Mouse (Mus musculus): Measurements from ENCODE around the gene Kmt2e. TPM values are rescaled to one million over a fixed set of nuclear protein-coding genes. Genes with fewer than 3 reads are reported as not detected.

The Kmt2e gene
- polyA plus RNA-seq, 1 experiment from 2014 or later, result 59.5 TPM

- no peak overlapping the region for H3K27ac ChIP-seq (ENCODE audit: low read depth, low read length)
- H3K36me3 ChIP-seq (ENCODE audit: control insufficient read depth, insufficient read depth, low read length), result peaks cover 12% of the 10 kb centered on the region
- ATAC-seq (replicated peaks; ENCODE audit: low FRiP score) (no peak), DNase-seq (ENCODE audit: low spot score) (no peak)
- H3K9ac ChIP-seq (ENCODE audit: low read depth, low read length), result no peak overlapping the region
- no peaks in the 10 kb centered on the region for H3K9me3 ChIP-seq (ENCODE audit: control insufficient read depth, low read length)
- WGBS, result 82% methylated on average over 2 of the region's 2 CpGs
- no peaks in the 10 kb centered on the region for H3K27me3 ChIP-seq (replicated peaks; ENCODE audit: control insufficient read depth, insufficient read depth, low read length)
- no peak overlapping the region for H3K4me2 ChIP-seq
- no peak overlapping the region for H3K4me3 ChIP-seq (ENCODE audit: low read depth, low read length)
- peaks cover 8% of the 10 kb centered on the region for H3K4me1 ChIP-seq (replicated peaks; ENCODE audit: control insufficient read depth, insufficient read depth, low read length)
These were observed 27.4 kb downstream of the Kmt2e start for GRCm38 (mm10) chr5:23461688-23462087.

DNA sequence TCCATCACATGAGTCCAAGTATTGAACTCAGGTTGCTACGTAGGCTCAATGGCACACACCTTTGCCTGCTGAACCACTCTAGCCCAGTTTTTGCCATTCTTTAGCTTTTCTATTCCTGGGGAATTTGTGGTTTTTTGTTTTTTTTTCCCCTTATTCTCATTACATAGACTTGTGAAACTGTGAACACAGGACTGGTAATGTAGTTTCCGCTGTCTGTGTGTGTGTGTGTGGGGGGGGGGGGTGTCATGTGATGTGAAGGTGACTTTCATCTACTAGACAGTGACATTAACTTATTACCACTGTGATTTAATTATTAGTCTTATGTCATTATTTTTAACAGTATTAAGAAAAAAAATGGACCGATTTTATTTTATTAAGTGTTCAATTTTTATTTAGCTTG lies 30.0 kb downstream of the Kmt2e start:
- peaks cover 12% of the 10 kb centered on the region for H3K36me3 ChIP-seq (ENCODE audit: control insufficient read depth, insufficient read depth, low read length)
- WGBS, result 88% methylated on average over 3 of the region's 3 CpGs
- no peak overlapping the region for H3K4me2 ChIP-seq
- no peaks in the 10 kb centered on the region; the same call in 1 of the 2 replicates for H3K4me1 ChIP-seq (replicated peaks; ENCODE audit: control insufficient read depth, insufficient read depth, low read length)
- ATAC-seq (replicated peaks; ENCODE audit: low FRiP score) (no peak), DNase-seq (ENCODE audit: low spot score) (no peak)
- no peak overlapping the region for H3K4me3 ChIP-seq (ENCODE audit: low read depth, low read length)
- H3K27me3 ChIP-seq (replicated peaks; ENCODE audit: control insufficient read depth, insufficient read depth, low read length), result no peaks in the 10 kb centered on the region
- H3K27ac ChIP-seq (ENCODE audit: low read depth, low read length), result no peak overlapping the region
- H3K9ac ChIP-seq (ENCODE audit: low read depth, low read length), result no peak overlapping the region
- H3K9me3 ChIP-seq (ENCODE audit: control insufficient read depth, low read length), result no peaks in the 10 kb centered on the region

DNA sequence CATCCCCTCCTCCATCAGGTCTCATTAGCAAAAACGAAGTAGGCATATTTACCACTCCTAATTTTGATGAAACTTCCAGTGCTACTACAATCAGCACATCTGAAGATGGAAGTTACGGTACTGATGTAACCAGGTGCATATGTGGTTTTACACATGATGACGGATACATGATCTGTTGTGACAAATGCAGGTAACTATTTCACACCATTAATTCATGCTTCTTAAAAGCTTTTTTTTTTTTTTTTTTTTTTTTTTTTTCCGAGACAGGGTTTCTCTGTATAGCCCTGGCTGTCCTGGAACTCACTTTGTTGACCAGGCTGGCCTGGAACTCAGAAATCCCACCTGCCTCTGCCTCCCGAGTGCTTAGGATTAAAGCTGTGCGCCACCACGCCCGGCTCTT lies 30.5 kb downstream of the Kmt2e start:
- Histone ChIP-seq H3K4me1 (replicated peaks; ENCODE audit: control insufficient read depth, insufficient read depth, low read length) (no peaks in the 10 kb centered on the region; the same call in 1 of the 2 replicates), H3K27ac (ENCODE audit: low read depth, low read length) (no peak overlapping the region), H3K9me3 (ENCODE audit: control insufficient read depth, low read length) (no peaks in the 10 kb centered on the region), H3K36me3 (ENCODE audit: control insufficient read depth, insufficient read depth, low read length) (peaks cover 12% of the 10 kb centered on the region), H3K27me3 (replicated peaks; ENCODE audit: control insufficient read depth, insufficient read depth, low read length) (no peaks in the 10 kb centered on the region), H3K4me3 (ENCODE audit: low read depth, low read length) (no peak overlapping the region), H3K9ac (ENCODE audit: low read depth, low read length) (no peak overlapping the region), H3K4me2 (no peak overlapping the region)
- 91% methylated on average over 8 of the region's 8 CpGs for WGBS
- no peak for ATAC-seq (replicated peaks; ENCODE audit: low FRiP score)
- DNase-seq (ENCODE audit: low spot score), result no peak

DNA sequence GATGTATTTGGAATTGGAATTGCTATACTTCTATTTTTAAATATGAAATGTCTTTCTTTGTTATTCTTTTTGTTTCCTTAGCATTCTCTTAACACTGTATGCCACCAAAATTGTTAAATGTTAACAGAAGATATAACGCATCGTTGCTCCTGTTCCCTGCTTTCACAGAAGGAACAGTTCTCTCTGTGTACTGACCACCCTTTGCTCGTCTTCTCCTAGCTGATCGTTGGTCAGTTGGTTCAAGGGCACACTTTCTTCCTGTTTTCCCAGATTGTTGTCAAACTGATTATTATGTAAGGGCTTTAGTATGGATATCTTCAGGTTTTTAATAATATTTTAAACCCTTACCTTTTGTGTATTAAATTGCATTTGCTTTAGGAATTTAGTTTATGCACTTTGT lies 32.3 kb downstream of the Kmt2e start:
- ATAC-seq (replicated peaks; ENCODE audit: low FRiP score) (no peak), DNase-seq (ENCODE audit: low spot score) (no peak)
- Histone ChIP-seq H3K9ac (ENCODE audit: low read depth, low read length) (no peak overlapping the region), H3K9me3 (ENCODE audit: control insufficient read depth, low read length) (no peaks in the 10 kb centered on the region), H3K4me1 (replicated peaks; ENCODE audit: control insufficient read depth, insufficient read depth, low read length) (no peaks in the 10 kb centered on the region), H3K36me3 (ENCODE audit: control insufficient read depth, insufficient read depth, low read length) (peaks cover 16% of the 10 kb centered on the region), H3K27ac (ENCODE audit: low read depth, low read length) (no peak overlapping the region), H3K27me3 (replicated peaks; ENCODE audit: control insufficient read depth, insufficient read depth, low read length) (no peaks in the 10 kb centered on the region), H3K4me2 (no peak overlapping the region), H3K4me3 (ENCODE audit: low read depth, low read length) (no peak overlapping the region)
- WGBS, result 91% methylated on average over 4 of the region's 4 CpGs

- ATAC-seq (replicated peaks; ENCODE audit: low FRiP score) (no peak), DNase-seq (ENCODE audit: low spot score) (no peak)
- Histone ChIP-seq H3K4me2 (no peak overlapping the region), H3K36me3 (ENCODE audit: control insufficient read depth, insufficient read depth, low read length) (peaks cover 22% of the 10 kb centered on the region), H3K4me1 (replicated peaks; ENCODE audit: control insufficient read depth, insufficient read depth, low read length) (no peaks in the 10 kb centered on the region), H3K4me3 (ENCODE audit: low read depth, low read length) (no peak overlapping the region), H3K9me3 (ENCODE audit: control insufficient read depth, low read length) (no peaks in the 10 kb centered on the region), H3K27me3 (replicated peaks; ENCODE audit: control insufficient read depth, insufficient read depth, low read length) (no peaks in the 10 kb centered on the region), H3K9ac (ENCODE audit: low read depth, low read length) (no peak overlapping the region), H3K27ac (ENCODE audit: low read depth, low read length) (no peak overlapping the region)
- 57% methylated on average over 6 of the region's 6 CpGs for WGBS
These were observed 39.0 kb downstream of the Kmt2e start for GRCm38 (mm10) chr5:23473098-23473873.

- WGBS, result 89% methylated on average over 7 of the region's 7 CpGs
- Histone ChIP-seq H3K4me1 (replicated peaks; ENCODE audit: control insufficient read depth, insufficient read depth, low read length) (no peaks in the 10 kb centered on the region), H3K4me3 (ENCODE audit: low read depth, low read length) (no peak overlapping the region), H3K9me3 (ENCODE audit: control insufficient read depth, low read length) (no peaks in the 10 kb centered on the region), H3K36me3 (ENCODE audit: control insufficient read depth, insufficient read depth, low read length) (peaks cover 40% of the 10 kb centered on the region), H3K9ac (ENCODE audit: low read depth, low read length) (no peak overlapping the region), H3K27ac (ENCODE audit: low read depth, low read length) (no peak overlapping the region), H3K27me3 (replicated peaks; ENCODE audit: control insufficient read depth, insufficient read depth, low read length) (no peaks in the 10 kb centered on the region), H3K4me2 (no peak overlapping the region)
- DNase-seq (ENCODE audit: low spot score) (no peak), ATAC-seq (replicated peaks; ENCODE audit: low FRiP score) (no peak)
These were observed 49.6 kb downstream of the Kmt2e start for GRCm38 (mm10) chr5:23483811-23484210.

GRCm38 (mm10) chr5:23489231-23489630 lies 55.0 kb downstream of the Kmt2e start:
- WGBS, result 88% methylated on average over 4 of the region's 4 CpGs
- Histone ChIP-seq H3K36me3 (ENCODE audit: control insufficient read depth, insufficient read depth, low read length) (peaks cover 42% of the 10 kb centered on the region), H3K27me3 (replicated peaks; ENCODE audit: control insufficient read depth, insufficient read depth, low read length) (no peaks in the 10 kb centered on the region), H3K4me3 (ENCODE audit: low read depth, low read length) (no peak overlapping the region), H3K4me1 (replicated peaks; ENCODE audit: control insufficient read depth, insufficient read depth, low read length) (no peaks in the 10 kb centered on the region), H3K9me3 (ENCODE audit: control insufficient read depth, low read length) (no peaks in the 10 kb centered on the region), H3K9ac (ENCODE audit: low read depth, low read length) (no peak overlapping the region), H3K4me2 (no peak overlapping the region), H3K27ac (ENCODE audit: low read depth, low read length) (no peak overlapping the region)
- DNase-seq (ENCODE audit: low spot score) (no peak), ATAC-seq (replicated peaks; ENCODE audit: low FRiP score) (no peak)

GRCm38 (mm10) chr5:23490797-23491196 lies 56.6 kb downstream of the Kmt2e start:
- no peak overlapping the region for H3K9ac ChIP-seq (ENCODE audit: low read depth, low read length)
- WGBS, result 50% methylated on average over 2 of the region's 2 CpGs
- no peak overlapping the region for H3K27ac ChIP-seq (ENCODE audit: low read depth, low read length)
- H3K4me1 ChIP-seq (replicated peaks; ENCODE audit: control insufficient read depth, insufficient read depth, low read length), result no peaks in the 10 kb centered on the region
- H3K4me2 ChIP-seq, result no peak overlapping the region
- DNase-seq (ENCODE audit: low spot score) (no peak), ATAC-seq (replicated peaks; ENCODE audit: low FRiP score) (no peak)
- H3K27me3 ChIP-seq (replicated peaks; ENCODE audit: control insufficient read depth, insufficient read depth, low read length), result no peaks in the 10 kb centered on the region
- no peak overlapping the region for H3K4me3 ChIP-seq (ENCODE audit: low read depth, low read length)
- H3K9me3 ChIP-seq (ENCODE audit: control insufficient read depth, low read length), result no peaks in the 10 kb centered on the region
- peaks cover 38% of the 10 kb centered on the region for H3K36me3 ChIP-seq (ENCODE audit: control insufficient read depth, insufficient read depth, low read length)

GRCm38 (mm10) chr5:23496396-23496795 lies 62.2 kb downstream of the Kmt2e start:
- DNase-seq (ENCODE audit: low spot score) (no peak), ATAC-seq (replicated peaks; ENCODE audit: low FRiP score) (no peak)
- Histone ChIP-seq H3K9ac (ENCODE audit: low read depth, low read length) (no peak overlapping the region), H3K4me1 (replicated peaks; ENCODE audit: control insufficient read depth, insufficient read depth, low read length) (no peaks in the 10 kb centered on the region), H3K4me3 (ENCODE audit: low read depth, low read length) (no peak overlapping the region), H3K27me3 (replicated peaks; ENCODE audit: control insufficient read depth, insufficient read depth, low read length) (no peaks in the 10 kb centered on the region), H3K27ac (ENCODE audit: low read depth, low read length) (no peak overlapping the region), H3K9me3 (ENCODE audit: control insufficient read depth, low read length) (no peaks in the 10 kb centered on the region), H3K36me3 (ENCODE audit: control insufficient read depth, insufficient read depth, low read length) (peaks cover 48% of the 10 kb centered on the region), H3K4me2 (no peak overlapping the region)
- WGBS, result 92% methylated on average over 3 of the region's 3 CpGs

All from liver, embryonic 11.5 days (tissue).